Mouse (Mus musculus) bone marrow macrophage, adult 2 months (primary cell): ENCODE data around the gene Ulk4.

ENCODE experiments used
- CTCF ChIP-seq: IDR thresholded peaks from 2 replicates; pipeline ENCODE4 v1.5.1; 2012; ENCODE audit warnings: low read depth, mild to moderate bottlenecking, low read length, moderate library complexity
- POLR2A ChIP-seq: IDR thresholded peaks from 2 replicates; pipeline ENCODE4 v1.6.1; 2012; ENCODE audit warnings: mild to moderate bottlenecking, low read depth, low read length, borderline replicate concordance

GRCm38 (mm10) chr9:120930021-120930420, 347.0 kb downstream of the Ulk4 start:
- TF ChIP-seq POLR2A: no peak
- TF ChIP-seq CTCF: no peak
